Mouse (Mus musculus): ENCODE results near the gene Rgs17.
"Not testable (repeated sequence)": the region's sequence is repeated elsewhere in the genome, so short reads cannot be mapped to it uniquely, and the experiment has no call there.

The Rgs17 gene

DNA sequence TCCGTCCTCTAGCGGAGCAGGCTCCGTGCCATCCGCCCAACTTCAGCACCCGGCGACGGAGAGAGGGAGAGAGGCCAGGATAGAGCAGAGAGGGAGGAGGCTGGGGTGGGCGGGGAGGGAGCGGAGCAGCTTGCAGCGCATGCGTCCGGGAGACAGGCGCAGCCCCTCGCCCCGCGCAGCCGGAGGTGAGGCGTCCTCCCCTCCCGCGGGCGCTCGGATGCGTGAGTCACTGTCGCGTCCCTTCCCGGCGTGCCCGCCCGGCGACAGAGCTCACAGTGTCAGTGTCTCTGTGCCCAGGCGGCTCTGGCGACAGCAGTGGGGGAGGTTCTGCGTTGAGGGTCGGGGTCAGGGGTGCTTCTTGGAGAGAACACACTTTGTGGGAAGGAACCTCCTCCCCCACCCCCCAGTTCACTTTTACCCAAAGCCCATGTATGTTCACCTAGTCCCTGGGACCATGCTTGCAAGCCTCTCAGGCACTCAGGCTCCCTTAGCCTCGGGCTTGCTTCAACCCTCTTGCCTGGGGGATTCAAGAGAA is at the start of gene Rgs17:
Rgs17 (minus strand) TSS at position 107 of the 535 bp plus-strand sequence.
- DNase-seq (ENCODE audit: low read depth, low spot score), result peak; percentile 61

DNA sequence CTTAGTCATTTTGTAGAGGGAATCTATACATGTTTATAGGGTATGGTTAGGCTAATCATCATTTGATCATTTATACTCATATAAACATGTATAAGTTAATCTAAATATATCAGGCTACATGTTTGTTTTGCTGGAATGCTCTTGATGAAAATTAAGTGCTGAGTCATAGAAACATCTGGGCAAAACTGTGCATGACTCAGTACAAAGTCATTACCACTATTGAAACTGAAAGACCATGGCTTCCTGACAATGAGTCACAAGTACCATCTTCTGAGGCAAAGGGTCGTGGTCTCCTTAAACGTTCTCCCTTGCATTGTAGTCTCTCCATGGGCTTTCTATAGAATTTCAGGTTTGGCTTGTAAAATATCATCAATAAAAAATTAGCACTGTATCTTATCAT is 45.5 kb upstream of the Rgs17 start:
- DNase-seq (ENCODE audit: low read depth, low spot score), result no peak

DNA sequence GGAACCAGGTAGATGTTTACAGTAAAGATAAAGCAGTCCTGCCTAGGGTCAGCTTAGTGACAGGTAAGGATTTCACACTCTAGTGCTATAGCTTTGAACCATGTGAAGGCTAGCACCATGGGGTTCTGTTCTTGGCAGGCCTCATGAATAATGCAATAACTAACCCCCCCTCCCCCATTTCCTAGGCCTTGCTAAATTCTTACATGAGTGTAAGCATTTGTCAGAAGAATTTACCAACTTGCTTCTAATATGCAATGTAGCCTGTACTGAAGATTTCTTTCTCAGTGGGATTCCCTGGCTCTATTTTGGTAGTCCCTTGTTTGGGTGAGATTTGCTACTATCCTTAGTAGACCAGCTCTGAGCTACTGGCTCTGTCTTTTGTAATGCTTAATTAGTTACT is 31.6 kb upstream of the Rgs17 start:
- not testable (repeated sequence) for DNase-seq (ENCODE audit: low read depth, low spot score)

DNA sequence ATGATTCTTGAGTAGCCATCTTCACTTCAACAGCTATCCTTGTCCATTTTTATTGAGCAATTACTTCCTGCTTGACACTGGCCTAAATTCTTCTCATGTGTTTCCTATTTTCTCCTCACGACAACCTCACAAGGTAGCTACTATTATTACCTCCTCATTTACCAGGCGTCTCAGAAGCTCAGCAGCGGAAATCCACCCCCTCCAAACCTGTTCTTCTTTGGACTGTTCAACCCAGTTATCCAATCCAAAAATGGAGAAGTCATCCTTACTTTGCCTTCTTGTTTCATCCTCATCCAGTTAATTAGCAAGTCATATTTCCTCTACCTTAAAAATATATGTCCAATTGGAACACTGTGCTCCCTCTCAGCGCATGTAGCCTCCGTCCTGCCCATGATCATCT is 2.1 kb upstream of the Rgs17 start:
- DNase-seq (ENCODE audit: low read depth, low spot score), result no peak

DNA sequence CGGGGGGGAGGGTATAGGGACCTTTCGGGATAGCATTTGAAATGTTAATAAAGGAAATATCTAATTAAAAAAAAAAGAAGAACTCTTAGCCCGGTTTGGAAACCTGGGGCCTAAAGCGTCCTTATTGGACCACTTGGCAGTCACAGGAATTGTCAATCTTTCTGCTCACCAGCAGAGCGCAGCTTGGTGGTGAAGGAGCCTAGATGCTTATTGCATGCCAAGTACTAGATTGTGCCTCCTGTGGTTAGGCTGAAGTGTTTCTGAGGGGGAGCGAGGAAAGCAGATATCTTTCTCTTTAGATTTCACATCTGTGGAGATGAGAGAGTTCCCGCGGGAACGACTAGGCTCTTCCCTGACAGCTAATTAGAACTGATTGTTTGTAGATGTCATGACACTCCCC is 896 bp upstream of the Rgs17 start:
- DNase-seq (ENCODE audit: low read depth, low spot score), result no peak

DNA sequence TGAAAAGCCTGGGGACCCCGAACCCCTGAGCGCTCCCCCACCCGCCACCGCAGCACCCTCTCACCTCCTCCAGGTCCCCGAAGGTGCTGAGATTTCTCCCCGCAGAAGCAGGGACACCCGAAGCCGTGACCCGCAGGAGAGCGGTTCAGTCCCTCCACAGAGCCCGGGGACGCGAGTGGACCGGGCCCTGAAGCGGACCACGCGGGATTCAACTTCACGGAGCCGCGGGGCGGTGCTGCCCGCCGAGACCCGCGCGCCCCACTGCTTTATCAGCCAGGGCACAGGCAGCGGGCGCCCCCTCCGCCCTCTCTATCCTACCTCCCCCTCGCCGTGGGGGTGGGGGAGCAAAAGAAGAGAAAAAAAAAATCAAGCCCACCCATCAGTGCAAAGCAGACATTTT is 429 bp downstream of the Rgs17 start:
- no peak for DNase-seq (ENCODE audit: low read depth, low spot score)

DNA sequence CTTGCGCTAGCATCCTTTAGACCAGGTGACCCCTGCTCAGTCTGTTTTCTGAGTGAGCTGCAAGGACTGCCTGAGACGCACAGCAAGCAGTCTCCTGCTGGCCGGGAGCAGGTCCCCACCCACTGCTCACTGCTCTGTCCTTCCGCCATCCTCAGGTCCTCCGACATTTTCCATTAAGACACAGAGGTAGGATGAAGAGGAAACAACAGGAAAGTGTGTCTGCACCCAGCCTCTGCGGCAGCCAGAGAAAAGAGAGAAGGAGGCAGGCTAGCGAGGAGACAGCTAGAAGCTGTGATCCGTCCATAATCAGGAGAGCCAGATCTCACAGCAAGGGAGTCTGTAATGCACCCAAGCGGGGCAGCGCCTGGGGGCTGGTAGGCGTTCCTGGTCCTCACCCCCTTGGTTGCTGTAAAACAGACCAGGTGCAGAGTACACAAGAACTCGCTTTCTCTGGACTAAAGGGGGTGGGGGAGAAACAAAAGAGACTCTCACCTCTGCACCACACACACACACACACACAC is 1.1 kb downstream of the Rgs17 start:
- no peak for DNase-seq (ENCODE audit: low read depth, low spot score)

DNA sequence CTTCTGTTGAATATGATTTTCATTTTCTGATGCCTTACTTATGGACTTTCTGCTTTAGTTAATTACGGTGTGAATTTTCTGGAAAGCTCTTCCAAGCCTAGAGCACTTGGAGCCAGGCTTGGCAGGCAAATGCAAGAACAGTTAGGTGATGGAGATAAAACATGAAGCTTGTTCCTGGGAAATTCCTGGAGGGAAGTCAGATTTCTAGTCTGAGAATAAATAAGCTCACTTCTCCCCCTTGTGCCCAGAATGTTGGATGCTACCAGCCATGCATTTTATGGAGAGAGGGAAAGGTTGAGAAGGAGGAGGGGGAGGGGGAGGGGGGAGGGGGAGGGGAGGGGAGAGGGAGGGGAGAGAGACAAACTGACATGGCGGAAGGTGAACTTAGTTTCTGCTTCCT is 17.8 kb downstream of the Rgs17 start:
- DNase-seq (ENCODE audit: low read depth, low spot score), result no peak

DNA sequence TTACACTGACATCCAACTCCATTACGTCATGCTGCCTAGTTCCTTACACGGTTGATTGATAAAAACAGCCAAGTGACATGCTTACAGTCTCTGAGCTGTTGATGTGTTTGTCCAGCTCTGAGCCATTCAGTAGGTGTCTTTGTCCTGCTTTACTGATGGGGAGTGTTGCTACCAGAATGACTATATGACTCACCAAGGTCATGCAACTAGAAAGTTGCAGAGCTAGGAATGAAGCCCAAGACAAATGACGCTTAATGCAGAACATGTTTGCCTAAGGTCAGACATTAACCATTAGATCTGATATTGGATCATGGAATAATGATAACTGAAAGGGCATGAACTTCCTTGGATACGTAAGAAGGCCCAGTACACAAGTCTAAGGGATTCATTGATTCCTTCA is 20.4 kb downstream of the Rgs17 start:
- DNase-seq (ENCODE audit: low read depth, low spot score), result no peak

DNA sequence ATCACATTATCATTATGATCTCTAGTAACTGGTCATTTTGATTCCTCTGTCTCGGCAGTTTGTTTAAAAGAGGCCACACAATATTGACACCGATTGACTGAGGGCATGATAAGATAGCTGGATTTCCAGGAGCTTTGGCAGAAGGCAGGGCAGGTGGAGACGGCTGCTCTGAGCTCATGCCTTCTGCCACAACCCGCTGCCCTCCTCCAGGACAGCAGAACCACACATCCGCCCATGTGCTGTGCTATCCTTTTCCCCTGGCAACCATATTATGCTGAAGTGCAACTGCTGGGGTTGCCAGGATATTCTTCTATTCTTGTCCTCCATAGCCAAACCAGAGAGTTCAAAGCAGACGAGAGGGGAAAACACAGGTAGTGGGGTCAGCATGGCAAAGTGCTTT is 21.5 kb downstream of the Rgs17 start:
- DNase-seq (ENCODE audit: low read depth, low spot score), result no peak

DNA sequence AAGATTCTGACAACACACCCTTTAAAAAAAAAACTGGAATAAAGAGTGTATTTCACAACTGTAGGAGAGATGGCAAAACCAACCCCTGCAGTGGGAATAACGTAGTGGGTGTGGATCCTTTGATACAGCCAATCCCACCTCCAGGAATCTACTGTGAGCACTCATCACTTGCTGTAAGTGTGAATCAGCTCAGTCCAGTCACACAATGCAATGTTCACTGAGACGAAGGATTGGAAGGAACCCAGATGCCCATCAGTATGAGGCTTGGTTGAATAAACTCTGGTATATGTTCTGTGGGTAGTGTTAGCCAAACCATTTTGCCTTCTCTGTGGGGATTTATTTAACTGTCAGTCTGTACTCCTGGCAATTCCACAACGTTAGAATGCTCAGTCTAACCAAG is 45.1 kb downstream of the Rgs17 start:
- no peak for DNase-seq (ENCODE audit: low read depth, low spot score)

DNA sequence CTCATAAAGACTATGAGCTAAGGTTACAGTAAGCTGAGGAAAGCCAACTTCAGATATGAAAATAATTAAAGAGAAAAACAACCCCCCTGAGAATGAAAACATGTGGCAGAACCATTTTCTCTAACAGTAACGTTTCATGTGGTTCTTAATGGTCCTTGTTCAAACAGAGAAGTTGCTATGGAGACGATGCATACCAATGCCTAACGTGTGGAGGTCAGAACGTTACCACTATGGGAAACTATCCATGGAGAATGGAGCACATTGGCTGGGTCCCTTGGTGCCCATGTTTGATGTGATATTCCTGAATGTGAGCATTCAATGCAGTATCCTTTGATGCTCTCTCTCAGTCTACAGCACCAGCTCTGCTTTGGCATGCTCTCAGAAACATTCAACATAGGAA is 51.1 kb downstream of the Rgs17 start:
- DNase-seq (ENCODE audit: low read depth, low spot score), result peak; percentile 29

DNA sequence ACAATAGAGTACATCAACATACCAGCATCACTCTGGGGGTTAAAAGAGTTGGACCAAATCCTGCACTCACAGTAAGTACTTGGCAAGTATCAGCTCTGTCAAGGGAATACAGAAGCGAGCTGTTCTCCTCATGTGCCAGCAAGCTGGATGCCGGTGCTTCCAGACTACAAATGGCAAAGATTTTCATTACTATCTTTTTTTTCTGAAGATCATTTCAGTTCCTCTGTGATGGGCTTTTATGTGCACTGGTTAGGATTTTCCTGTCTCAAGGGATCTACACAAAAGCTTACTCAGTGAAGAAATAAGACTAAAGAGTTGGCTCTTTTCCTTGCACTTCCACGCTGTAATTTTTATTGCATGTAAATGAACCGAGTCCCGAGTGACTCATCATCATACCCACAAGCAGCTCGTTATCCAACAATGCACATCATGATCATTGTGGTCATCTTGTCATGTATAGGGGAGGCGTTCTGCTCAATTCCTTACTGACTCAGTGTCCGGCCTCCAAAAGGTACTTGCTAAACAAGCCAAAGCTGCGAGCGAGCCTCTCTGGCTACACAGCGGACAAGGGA is 54.1 kb downstream of the Rgs17 start:
- DNase-seq (ENCODE audit: low read depth, low spot score), result no peak

DNA sequence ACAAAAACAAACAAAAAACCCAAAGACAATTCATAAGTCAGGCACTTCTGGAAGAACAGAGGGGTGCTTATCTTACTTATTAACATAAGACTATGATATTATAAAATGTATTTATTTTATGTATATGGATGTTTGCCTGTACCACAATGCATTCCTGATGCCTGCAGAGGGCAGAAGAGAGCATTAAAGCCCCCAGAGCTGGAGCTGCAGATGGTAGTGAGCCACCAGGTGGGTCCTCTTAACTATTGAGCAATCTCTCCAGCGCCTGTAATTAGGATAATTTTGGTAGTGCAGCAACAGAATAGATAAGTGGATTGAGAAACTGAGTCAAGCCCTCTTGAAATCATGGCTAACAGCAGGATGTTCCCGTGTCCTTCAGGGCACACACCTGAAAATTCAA is 56.2 kb downstream of the Rgs17 start:
- no peak for DNase-seq (ENCODE audit: low read depth, low spot score)

DNA sequence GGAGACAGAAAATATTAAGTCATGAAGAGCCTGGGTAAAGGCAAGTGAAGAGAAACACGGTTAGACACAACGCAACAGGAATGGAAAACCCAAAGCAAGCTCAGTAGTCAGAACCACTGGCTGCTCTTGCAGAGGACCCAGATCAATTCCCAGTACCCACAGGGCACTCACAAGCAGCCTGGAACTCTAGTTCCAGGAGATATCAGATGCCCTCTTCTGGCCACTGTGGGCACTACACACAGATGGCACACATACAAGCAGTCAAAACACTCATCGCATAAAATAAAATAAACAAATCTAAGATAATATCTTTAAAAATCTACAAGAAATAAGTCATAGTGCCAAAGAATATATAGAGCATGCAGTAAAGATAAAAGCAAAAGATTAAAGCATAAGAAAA is 59.5 kb downstream of the Rgs17 start:
- DNase-seq (ENCODE audit: low read depth, low spot score), result no peak

DNA sequence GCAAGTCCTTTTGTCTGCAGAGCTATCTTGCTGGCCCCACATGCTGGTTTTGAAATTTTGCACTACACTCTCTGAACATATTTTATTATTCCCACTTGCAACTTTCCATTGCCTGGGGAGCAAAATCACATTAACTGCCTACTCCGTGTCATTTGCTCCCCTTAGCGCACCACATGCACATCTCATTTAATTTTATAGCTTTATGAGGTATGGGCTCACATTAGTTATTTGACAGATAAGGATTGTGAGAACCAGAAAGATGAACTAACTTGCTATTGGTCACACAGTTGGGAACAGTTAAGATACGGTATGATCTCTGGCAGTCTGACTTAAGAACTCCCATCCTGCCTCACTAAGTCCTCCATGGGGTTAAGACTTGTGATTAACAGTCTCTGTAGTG is 61.4 kb downstream of the Rgs17 start:
- no peak for DNase-seq (ENCODE audit: low read depth, low spot score)

DNA sequence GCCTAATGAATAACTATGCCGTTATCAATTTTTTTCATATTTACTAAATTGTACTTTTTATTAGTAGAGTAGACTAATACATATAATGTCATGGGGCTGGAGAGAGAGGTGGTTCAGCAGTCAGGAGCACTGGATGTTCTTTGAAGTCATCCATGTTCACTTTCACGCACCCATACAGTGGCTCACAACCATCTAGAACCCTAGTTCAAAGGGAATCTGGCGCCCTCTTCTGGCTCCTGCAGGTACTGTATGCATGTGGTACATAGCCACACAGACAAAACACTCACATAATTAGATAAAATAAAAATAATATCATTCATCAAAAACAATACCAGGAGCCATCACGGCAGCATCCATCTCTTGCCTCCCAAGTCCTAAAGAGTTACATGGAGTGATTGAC is 62.5 kb downstream of the Rgs17 start:
- DNase-seq (ENCODE audit: low read depth, low spot score), result no peak

DNA sequence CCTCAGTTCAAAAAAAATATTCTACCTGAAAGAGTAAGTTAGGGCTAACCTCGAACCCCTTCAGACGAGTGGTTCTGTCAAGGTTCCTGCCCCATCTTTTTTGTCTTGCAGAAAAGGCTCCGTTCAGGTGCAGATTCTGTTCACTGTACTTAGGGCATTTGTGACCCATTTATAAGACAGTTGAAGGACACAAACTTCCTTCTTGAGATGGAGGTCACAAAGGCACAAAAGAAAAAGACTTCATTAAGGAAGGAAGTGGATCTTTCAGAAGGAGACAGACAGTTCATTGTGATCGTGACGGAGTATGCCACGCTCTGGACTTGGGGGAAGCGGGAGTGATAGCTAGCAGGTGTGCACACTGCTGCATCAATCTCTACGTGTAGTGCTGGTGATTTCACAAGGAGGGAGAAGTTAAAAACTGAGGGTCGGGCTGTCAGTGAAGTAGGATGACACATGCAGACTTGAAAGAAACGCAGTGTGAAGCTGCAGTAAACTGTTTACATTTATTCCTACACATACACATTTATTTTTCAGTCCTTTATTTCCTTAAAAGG is 64.1 kb downstream of the Rgs17 start:
- DNase-seq (ENCODE audit: low read depth, low spot score), result no peak

DNA sequence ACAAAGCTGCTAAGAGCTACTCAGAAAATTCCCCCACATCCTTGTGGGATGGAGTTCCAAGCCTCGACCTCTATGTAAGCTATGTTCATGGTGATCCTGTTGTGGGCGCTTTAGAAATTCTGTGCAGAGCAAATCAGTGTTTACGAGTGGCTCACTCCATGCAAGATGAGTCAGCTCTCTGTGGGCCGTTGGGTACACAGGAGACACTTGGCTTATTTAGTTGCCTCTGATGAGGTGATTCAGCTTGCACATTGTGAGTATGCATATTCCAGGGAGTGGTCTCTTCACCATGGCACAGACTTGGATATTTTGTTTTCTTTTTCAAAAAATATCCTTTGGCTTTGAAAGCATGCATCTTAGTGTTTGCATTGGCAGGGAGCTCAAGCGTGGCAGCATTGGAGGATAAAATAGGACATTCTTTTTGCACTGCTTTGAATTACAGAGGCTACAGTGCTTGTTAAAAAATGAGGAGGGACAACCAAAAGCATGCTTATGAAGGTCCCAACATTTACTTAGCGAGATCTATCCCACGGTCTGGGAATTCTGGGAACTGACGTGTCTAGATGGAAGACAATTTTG is 68.8 kb downstream of the Rgs17 start:
- DNase-seq (ENCODE audit: low read depth, low spot score), result no peak

DNA sequence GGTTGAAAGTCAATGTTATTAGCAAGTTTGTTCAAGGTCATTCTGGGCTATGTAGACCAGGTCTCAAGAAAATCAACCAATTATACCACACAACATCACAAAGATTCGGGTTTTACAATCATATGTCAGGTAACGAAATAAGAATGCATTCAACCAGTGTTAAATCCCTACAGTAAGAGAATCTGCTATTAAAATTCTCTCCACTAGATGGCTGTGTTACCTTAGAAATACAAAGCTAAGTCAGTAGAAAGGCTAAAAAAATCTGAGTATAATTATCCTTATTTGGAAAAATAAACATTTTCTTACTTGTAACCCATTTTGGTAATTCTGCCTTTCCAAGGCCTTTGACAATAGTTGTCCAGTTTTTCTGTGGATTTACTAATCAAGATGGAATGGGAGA is 75.3 kb downstream of the Rgs17 start:
- no peak for DNase-seq (ENCODE audit: low read depth, low spot score)

DNA sequence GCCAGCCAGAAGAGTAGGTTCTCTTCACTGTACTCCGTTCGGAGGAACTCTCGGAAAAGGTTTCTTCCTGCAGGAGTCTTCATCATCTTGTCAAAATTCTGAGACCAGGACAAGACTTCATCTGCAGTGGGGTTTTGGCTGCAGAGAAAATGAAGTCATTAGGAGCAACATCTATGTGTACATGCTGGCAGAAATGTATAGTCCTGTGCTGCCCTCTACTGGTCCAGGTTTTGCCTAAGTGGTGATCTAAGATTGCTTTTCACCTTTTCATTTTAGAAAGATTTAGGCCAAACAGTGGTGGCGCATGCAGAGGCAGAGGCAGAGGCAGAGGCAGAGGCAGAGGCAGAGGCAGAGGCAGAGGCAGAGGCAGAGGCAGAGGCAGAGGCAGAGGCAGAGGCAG is 80.8 kb downstream of the Rgs17 start:
- DNase-seq (ENCODE audit: low read depth, low spot score), result peak; percentile 64

DNA sequence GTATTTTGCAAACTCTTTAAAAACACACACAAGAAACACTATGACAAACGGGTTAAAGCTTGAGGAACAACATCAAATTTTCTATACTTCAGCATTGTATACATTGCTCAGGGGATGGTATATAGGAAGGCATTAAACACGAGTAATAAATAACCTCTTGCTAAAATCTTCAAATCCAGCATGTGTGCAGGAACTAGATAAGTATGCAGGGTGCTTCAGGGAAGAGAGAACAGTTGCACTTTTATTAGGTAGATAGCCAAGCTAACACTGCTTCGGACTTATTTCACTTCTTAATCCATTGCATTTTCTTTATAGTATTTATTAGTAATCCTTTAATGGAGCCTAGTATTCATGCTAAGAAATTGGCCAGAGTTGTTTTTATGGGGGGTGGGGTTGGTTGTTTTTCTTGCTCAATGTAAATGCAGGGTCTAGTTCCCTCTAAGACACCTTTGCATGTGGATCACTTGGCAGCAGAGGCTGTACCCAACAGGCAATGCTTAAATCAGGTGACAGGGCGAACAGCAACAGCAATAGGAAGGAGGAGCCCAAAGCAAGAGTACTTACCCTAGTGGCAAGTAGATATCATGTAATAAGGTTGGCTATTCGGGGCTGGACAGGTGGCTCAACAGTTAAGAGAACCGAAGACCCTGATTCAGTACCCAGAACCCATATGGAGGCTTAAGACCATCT is 95.7 kb downstream of the Rgs17 start:
- DNase-seq (ENCODE audit: low read depth, low spot score), result no peak

DNA sequence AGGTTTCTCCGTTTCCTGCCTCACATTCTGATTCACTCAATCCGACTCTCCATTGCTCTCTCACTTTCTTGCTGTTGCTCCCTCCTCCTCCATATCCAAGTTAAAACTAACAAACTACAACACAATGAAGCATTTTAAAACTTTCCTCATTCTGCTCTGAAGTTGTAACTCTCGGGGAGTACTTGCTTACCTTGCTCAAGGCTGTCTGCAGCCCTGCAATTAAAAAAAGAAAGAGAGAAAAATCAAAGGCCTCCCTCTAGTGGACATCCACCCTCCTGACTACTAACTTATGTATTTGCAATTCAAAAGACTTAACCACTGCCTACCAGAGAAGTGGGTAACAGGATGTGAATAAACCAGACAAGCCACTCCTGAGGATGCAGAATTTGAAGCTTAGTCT is 97.4 kb downstream of the Rgs17 start:
- peak; percentile 62 for DNase-seq (ENCODE audit: low read depth, low spot score)
